Mouse (Mus musculus) regulatory T cell (primary cell): ENCODE results near the gene Olfr309.
"Not testable (repeated sequence)": the region's sequence is repeated elsewhere in the genome, so short reads cannot be mapped to it uniquely, and the experiment has no call there.

ENCODE experiments used
- in situ Hi-C: fragments of 300-600 bp; cut with MboI, MseI; formaldehyde crosslinking; loops from one replicate; pipeline ENCODE4 v1.15.1; 2025; ENCODE audit warnings: high pct_unique_total_duplicates

Olfr309 gene

DNA sequence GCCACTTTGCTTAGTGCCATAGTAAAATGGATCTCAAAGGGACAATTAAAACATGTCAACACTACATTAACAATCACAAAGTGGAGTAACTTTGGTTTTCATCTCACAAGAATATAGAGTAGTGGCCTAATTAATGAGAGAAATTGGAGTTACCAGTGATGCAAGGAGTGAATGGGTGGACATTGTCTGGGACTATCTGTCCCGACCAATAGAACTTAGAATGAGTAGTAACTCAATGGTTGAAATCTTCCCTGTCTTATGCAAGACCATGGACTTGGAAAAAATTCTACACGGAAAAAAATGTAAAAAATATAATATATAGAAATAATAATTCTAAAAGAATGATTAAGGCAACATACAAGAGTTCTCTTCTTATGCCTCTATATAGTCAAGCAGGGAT is at the start of gene Olfr309:
Gene Olfr309 (minus strand): TSS at position 101 of the 400 bp plus-strand sequence.
- in situ Hi-C loops, result no loop called here

DNA sequence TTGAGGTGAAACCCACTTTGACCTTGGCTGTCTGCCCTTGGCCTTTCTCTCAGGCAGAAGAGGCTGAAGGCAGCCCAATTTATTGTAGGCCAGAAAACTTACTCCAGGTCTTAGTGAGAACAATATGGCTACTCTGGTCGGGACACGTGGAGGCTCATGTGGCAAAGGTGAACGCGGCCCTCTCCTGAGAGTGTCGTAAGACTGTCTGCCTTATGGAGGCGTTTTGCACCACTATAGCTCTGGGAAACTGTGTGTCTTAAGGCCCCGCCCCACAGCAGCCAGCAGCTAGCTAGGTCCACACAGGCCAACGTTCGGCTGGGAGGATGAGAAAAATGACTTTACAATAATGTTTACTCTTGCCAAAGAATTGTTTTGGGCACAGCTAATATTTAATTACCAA is 32.8 kb upstream of the Olfr309 start:
- in situ Hi-C loops, result not testable (repeated sequence)

DNA sequence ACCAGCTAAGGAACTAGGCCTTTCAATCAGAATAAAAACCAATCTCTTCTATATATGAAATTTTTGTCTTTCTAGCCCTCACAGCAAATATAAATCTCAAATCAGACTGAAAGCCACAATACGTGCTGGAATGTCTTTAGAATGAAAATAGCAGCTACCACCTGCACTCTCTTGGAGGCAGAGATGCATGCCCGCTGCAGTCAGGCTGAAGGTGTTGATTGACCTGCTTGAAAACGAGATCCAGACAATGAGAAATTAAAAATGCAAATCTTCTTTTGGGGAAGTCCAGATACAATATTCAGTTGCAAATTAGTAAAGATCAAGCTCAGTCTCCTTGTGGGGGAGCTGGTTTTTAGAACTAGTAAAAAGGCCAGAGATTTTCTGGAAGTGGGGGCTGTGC is 30.7 kb upstream of the Olfr309 start:
- in situ Hi-C loops, result no loop called here

DNA sequence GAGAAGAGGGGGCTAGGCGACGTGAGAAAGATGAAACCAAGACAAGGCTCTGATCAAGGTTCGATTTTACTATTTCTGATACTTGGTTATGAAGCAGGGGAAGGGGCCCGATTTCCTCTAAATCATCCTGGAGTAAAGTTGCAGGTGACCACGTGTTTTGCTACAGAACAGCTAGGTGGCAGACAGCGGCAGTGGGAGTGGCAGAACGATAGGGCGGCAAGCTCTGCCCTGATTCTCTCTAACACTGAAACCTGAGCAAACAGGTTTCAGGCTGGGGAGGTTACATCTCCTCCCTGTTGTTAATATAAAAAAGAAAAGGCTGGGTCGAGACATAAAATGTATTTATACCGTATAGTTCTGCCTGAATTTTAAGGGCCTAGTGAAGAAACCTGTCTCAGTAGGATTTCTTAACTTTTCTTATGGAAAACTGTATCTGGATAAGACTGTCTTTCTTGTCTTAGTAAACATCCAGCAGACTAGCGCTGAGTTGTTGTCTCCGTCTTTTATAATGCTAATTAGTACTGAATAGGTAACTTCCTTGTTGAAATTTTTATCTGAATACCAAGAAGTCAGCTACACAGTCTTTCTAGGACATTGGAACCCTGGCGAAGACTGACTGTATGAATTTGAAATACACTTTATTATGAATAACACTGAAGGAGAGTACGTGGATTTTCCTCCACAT is 29.5 kb upstream of the Olfr309 start:
- in situ Hi-C loops, result no loop called here

DNA sequence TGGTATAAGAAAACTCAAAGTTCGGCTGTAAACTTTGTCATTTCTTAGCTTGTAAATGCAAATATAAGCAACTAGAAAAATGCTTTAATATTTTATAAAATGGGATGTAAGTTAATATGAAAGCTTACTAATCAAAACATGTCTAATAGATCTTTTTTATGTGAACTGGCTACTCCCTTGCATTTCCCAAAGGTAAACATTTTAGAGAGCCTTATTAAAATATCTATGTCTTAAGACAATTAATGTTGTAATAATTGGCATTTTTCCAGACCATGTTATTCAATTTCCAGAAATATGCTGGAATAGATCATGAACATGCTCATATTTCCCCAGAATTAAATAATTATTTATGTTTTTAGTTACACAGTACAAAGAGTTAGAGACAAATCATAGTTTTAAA is 24.0 kb upstream of the Olfr309 start, which contains the start of gene Olfr307:
Gene Olfr307 (minus strand): TSS at position 101 of the 400 bp plus-strand sequence.
- in situ Hi-C loops, result no loop called here

DNA sequence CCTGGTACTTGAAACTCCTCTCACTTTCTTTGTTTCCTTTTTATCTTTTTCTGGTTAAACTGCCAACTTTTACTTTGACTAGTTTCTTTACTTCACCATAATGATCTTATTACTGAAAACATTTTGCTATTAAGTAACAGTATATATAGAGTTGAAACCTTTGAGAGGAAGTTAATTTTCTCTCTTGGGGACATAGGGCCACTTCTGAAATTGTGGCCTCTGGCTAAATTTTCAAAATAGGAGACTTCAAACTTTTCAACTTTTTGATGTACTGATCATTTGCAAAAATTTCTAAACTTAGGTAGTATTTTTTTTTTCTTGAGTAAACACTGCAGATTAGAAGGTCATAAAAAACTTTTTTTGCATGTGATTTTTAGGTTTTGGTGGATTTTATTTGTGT is 12.0 kb upstream of the Olfr309 start, which contains the start of gene Olfr308:
Gene Olfr308 (minus strand): TSS at position 101 of the 400 bp plus-strand sequence.
- in situ Hi-C loops, result loop anchor here (10.0 kb wide), 1 partner anchor 1451 kb away; no protein-coding TSS in a partner anchor

DNA sequence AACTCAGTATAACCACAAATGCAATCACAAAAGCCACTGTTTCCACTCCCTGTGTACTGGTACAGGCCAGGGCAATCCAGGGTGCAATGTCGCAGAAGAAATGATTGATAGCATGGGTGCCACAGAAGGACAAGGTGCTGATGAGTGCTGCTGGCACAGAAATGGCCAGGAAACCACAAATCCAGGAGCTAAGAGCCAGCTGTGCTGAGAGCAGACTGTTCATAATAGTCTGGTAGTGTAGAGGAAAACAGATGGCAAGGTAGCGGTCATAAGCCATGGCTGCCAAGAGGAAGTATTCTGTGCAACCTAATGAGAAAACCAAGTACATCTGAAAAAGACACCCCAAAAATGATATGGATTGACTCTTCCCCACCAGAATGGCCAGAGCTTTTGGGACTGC is 7.8 kb upstream of the Olfr309 start:
- in situ Hi-C loops, result loop anchor here (10.0 kb wide), 1 partner anchor 1447 kb away; no protein-coding TSS in a partner anchor

DNA sequence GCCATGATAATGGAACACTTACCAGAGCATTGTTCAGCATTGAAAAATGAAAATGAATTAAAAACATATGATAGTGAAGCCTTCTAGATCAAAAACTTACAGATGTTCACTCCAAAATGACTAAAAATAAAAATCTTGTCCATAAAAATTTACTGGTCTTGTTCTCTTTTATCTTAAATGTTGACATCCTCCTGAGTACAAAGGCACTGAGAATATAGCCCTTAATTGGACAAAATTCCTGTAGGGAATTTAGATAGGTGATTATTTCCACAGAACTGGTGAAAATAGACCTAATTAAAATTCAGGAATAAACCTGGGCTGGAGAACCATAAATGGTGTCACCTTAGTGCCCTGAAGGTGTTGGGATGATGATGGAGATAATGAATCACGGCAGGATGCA is 36.4 kb downstream of the Olfr309 start, which contains the start of gene Olfr310:
Gene Olfr310 (minus strand): TSS at position 101 of the 400 bp plus-strand sequence.
- in situ Hi-C loops, result no loop called here
